Mouse (Mus musculus): ENCODE results near the gene Pbx4.
A peak's percentile ranks its signal among the peaks of the same experiment; 100 is the strongest.

Pbx4 gene

DNA sequence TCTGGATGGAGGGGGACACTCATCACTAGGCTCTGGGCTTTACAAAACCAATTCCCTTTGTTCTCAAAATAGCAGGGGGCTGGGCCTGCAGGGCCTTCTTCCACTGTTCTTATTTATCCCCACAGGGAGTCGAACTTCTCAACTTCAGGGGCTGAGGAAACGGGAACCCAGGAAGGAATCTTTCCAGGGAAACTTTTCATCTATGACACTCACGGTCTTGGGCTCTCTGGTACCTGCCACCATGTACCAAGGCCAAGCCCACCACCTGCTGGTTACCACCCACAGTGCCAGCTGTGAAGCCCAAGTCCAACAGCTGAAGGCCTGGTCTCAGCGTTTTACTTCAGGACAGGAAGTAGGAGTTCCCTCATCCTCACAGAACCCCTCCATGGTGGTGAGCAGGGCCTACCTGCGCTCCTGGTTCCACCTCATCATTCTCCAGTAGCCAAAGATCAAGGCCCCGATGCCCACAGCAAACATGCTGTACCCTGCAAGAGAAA, 62.6 kb downstream of the Pbx4 start:
- TF ChIP-seq GATA4 (IDR thresholded peaks at IDR 0.05; ENCODE audit: insufficient replicate concordance, low read length): no peak

DNA sequence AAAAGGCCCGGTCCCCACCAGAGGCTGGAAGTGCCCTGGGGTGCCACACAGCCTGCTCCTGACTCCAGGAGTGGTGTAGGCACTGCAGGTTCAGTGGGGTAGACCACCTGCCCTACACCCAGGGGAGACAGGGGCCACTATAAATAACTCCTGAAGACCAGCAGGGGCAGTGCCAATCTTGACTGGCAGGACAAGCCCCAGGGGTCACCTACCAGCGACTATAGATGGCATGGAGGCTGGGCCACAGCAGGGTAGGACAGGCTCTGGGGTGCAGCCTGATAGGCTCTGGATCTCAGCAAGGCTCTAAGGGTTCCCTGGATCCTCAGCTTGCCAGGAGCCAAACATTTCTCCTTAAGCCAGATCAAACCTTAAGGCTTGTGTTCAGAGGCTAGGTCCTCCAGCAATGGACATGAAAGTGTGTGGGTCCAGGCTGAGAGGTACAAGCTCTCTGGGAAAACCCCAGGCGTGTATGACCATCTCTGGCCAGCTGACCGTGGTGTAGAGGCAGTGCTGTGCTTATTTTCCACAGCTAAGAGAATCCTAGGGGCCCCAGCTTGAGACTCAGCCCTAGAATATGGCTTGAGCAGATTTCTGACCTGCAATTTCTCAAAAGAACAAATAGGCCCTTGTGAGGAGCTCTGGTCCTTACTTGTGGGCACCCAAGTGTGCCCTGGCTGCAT, 63.6 kb downstream of the Pbx4 start:
- TF ChIP-seq GATA4 (IDR thresholded peaks at IDR 0.05; ENCODE audit: insufficient replicate concordance, low read length): no peak

DNA sequence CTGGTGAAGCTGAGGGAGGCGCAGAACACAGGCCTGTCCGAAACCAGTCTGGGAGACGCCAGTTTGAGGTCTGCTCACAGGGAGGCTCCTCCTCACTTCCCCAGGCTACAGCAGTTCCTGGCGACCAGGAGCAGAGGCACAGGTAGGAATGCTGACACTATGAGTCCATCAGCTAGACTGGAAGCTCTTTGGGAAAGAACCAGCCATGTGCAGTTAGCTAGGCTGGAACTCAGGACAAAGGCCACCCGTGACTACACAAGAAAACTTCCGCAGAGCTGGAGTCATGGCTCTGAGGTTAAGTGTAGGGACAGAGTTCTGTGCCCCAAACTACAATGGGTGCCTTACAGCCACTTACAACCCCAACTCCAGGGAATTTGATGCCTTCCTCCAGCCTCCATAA, 65.6 kb downstream of the Pbx4 start:
- no peak for TF ChIP-seq GATA4 (IDR thresholded peaks at IDR 0.05; ENCODE audit: insufficient replicate concordance, low read length)

DNA sequence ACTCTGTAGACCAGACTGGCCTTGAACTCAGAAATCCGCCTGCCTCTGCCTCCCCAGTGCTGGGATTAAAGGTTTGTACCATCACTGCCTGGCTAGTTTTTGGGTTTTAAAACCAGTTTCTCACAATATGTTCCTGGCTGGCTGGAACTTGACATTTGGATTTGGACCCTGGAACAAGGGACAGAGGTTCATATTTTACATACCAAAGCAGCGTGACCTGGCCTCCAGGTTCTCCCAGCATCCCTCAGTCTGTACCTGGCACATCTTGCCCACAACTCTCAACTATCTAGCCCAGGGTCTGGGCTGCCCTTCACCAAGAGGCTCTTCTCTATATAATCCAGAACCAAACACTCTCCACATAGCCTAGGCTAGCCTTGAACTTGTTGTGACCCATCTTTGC, 67.6 kb downstream of the Pbx4 start:
- no peak for TF ChIP-seq GATA4 (IDR thresholded peaks at IDR 0.05; ENCODE audit: insufficient replicate concordance, low read length)

DNA sequence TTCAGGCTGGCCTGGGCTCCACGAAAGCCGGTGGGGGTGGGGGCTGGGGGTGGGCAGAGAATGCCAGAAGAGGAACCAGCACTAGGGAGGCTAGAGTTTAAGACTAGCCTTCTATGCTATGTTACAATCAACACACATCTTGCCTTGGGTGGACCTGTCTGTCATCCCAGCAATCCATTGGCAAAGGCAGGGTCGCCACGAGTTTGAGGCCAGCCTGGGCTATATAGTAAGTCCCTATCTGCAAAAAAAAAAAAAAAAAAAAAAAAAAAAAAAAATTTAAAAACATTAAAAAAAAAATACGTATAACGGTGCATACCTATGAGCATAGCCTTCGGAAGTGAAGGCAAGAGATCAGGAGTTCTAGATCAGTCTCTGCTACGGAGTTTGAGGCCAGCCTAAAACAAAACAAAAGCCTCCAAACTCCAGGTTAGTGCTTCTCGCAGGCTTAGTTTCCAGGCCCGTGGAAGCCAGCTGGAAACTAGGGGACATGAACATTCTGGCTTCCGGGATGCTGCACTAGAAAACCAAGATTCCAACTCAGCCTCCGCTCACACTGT, 68.7 kb downstream of the Pbx4 start:
- no peak for TF ChIP-seq GATA4 (IDR thresholded peaks at IDR 0.05; ENCODE audit: insufficient replicate concordance, low read length)

DNA sequence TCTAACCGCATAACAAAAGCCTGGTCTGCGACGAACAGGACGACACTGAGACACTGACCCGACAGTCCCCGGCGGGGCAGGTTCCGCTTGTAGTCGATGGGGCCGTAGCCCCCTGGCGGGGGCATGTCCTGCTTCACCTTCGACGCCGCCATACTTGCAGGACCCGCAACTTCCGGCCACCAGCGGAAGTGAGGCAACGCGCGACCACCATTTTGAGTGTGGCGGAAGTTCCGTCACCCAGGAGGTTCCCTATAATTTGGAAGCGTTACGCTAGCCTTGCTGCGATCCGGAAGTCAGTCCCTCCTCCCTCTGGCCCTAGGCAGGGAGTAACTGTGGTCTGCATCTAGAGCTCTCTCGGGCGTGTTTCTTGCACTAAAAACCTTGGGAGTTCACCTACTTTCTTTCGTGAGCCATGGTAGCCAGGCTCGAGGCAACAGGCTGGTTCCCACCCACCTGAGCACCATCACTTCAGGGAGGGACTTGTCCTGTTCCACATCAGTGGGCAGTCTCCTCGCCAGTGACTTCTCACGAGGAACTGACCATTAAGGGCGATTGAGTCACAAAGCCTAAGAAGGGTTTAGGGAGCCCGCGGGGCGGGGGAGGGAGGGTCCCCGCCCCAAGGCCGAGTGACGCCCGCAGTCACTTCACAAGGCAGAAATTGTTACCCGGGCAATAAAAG, 69.3 kb downstream of the Pbx4 start:
- no peak for TF ChIP-seq GATA4 (IDR thresholded peaks at IDR 0.05; ENCODE audit: insufficient replicate concordance, low read length)

DNA sequence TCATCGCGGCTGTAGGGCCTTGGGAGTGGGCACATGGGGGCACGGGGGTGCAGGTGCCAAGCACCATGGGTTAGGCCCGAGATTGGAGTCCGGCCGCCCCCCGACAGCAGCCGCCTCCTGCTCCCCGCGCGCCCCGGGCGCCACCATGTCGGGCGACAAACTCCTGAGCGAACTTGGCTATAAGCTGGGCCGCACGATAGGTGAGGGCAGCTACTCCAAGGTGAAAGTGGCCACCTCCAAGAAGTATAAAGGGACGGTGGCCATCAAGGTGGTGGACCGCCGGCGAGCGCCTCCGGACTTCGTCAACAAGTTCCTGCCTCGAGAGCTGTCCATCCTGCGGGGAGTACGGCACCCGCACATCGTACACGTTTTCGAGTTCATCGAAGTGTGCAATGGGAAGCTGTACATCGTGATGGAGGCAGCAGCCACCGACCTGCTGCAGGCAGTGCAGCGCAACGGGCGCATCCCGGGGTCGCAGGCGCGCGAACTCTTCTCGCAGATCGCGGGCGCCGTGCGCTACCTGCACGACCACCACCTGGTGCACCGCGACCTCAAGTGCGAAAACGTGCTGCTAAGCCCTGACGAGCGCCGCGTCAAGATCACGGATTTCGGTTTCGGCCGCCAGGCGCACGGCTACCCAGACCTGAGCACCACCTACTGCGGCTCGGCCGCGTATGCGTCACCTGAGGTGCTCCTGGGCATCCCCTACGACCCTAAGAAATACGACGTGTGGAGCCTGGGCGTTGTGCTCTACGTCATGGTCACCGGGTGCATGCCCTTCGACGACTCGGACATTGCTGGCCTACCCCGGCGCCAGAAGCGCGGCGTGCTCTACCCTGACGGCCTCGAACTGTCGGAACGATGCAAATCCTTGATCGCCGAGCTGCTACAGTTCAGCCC, 70.1 kb downstream of the Pbx4 start, which contains the start of the genes Tssk6, Ndufa13 and Yjefn3:
Tssk6 (plus strand) TSS at position 22 of the 900 bp plus-strand sequence.
Ndufa13 (minus strand) TSS at position 396 of the 900 bp plus-strand sequence.
Yjefn3 (minus strand) TSS at position 550 of the 900 bp plus-strand sequence.
- no peak for TF ChIP-seq GATA4 (IDR thresholded peaks at IDR 0.05; ENCODE audit: insufficient replicate concordance, low read length)

DNA sequence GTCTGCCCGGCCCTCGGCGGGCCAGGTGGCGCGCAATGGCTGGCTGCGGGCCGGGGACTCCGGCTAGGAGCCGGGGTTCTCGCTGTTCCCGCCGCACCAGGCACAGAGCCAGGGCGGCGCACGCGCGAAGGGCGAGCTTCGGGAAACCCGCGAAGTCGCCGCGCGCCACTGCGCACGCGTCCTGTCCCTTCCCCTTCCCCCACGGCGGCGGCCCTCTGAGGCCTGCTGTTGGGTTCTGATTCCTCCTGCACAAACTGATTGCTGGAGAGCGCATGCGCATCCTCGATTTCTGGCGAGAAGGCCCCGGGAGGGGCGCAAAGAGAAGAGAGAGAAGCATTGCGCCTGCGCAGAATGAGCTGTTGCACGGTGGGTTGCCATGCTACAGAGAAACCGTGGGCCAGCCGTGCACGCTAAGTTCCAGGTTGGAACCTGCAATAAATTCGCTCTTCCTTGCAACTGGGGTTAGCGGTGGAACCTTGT, 70.8 kb downstream of the Pbx4 start:
- TF ChIP-seq GATA4 (IDR thresholded peaks at IDR 0.05; ENCODE audit: insufficient replicate concordance, low read length): peak; percentile 88; the same call in 1 of the 2 replicates

DNA sequence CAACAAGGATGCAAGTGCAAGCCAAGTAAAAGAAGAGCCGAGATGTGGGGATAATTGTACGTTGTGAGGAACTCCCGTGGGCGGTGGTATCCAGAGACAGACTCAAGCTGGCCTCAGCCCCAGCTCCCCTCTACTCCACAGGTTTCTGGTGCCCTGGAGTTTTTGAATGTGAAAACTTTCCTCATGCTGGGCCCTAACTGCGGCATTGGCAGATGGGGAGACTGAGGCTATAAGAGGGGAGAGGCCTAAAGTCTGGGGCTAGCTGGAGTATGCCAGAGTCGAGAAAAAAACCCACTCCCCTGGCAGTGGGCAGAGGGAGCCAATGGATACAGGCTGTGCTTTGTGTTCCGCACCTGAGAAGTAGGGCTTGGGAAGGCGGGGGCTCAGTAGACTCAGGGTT, 71.8 kb downstream of the Pbx4 start:
- TF ChIP-seq GATA4 (IDR thresholded peaks at IDR 0.05; ENCODE audit: insufficient replicate concordance, low read length): no peak

DNA sequence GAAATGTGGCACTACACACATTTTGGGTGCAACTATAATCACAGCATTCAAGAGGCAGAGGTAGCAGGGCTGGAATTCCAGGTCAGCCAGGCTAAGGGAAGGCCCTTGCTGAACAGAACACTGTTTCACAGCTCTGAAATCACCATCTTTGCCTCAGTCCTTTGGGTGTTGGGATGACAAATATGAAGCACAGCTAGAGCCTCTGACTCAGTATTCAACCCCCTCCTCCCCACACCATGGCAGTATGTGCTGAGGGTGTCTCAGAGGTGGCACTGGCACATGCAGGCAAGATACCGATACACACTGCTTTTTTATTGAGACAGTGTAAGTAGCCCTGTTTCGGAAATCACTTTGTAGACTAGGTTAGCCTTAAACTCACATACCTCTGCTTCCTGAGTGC, 74.0 kb downstream of the Pbx4 start:
- TF ChIP-seq GATA4 (IDR thresholded peaks at IDR 0.05; ENCODE audit: insufficient replicate concordance, low read length): no peak

DNA sequence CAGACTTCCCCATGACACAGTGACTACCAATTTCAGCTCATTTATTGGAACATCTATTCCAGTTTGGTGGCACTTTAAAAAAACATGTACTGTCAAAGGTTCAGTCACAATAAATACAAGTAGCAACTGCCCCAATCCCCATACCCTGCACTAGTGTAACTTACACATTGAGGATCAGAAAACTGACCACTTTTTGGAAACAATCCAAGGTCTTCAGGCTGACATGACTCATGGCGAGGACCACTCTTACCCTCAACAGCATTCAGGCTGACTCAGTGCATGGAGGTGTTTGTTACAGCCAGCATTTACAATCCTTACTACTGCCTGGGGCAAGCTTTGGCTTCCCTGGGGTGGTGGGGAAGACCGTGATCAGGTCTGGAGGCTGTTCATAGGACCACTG, 74.8 kb downstream of the Pbx4 start:
- TF ChIP-seq GATA4 (IDR thresholded peaks at IDR 0.05; ENCODE audit: insufficient replicate concordance, low read length): no peak

DNA sequence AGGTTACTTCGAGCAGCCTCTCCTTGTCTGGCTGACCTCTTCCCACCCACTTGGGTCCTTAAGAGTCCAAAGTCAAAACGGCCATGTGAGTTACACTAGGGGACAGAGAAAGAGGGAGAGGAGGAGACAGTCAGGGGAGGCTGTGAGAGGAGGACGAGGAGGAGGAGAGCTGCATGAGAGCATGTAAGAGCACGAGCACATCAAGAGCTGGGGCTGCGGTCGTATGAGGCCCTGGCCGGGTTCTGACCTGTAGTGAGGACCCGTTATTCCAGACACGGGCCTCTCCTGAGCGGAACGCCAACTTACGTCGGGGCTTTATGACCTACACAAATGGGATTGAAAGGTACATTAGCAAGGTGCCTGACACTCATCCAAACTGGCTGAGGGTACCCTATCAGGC, 79.6 kb downstream of the Pbx4 start:
- TF ChIP-seq GATA4 (IDR thresholded peaks at IDR 0.05; ENCODE audit: insufficient replicate concordance, low read length): no peak

DNA sequence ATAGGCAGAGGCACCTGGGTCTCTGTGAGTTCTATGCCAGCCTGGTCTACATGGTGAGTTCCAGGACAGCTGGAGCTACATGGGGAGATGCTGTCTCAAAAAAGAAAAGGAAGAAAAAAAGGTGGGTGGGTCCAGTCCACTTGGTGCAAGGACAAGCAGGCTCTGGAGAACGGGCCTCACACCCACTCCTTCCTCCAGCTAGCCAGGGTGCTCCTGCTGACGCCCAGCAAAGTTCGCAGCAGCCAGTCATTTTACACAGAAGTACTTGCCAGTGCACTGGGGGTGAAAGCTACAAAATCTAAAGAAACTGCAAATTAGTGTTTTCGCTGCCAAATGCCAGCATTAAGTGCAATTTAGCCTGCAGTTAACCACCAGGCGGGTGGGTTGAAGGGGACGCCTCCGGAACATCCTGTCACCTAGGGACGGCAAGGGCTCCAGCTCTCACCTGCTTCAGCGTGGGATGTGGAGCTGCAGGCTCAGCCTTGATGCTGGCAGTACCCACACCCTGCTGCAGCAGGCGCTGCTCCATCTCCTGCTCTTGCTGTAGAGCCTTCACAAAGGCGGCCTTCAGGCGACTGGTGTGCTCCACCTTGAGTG, 80.3 kb downstream of the Pbx4 start:
- no peak for TF ChIP-seq GATA4 (IDR thresholded peaks at IDR 0.05; ENCODE audit: insufficient replicate concordance, low read length)

DNA sequence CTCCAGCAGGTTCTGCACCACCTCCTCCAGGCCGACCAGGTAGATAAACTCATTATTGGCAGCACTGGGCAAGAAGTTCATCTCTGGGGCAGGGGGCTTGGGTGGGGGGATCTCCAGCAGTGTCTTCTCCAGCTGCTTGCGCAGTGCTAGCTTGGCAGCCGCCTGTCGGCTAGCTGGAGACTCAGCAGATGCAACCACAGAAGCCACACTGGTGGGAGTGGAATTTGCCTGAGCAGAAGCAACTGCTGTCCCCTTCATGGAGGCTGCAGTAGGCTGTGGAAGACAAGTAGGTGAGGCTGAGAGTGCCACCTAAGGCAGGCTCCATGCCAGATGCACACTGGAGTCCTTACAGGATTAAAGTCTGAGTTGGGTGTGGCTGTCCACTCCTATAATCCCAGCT, 82.2 kb downstream of the Pbx4 start:
- no peak for TF ChIP-seq GATA4 (IDR thresholded peaks at IDR 0.05; ENCODE audit: insufficient replicate concordance, low read length)

DNA sequence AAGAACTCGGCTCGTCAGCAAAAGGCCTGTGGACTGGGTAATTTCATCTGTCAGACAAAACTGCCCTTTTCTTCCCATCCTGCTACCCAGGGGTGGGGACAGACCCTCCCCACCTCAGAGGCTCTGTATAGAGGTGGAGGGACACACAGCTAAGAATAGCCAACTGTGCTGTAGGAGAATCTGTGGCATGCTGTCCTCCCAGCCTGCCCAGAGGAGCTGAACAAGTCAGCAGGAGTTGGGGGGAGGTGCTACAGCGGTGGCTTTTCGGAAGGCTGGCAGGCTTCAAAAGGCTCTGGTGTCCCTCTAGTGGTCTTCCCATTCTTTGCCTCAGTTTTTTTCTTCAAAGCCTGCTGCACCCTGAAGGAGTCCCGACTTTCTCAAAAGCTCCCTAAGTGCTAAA, 83.5 kb downstream of the Pbx4 start:
- no peak for TF ChIP-seq GATA4 (IDR thresholded peaks at IDR 0.05; ENCODE audit: insufficient replicate concordance, low read length)
